Mouse (Mus musculus) ZHBTc4 (cell line): Measurements from ENCODE around the gene Tspan12.
A peak's percentile ranks its signal among the peaks of the same experiment; 100 is the strongest.
"Not testable (repeated sequence)": the region's sequence is repeated elsewhere in the genome, so short reads cannot be mapped to it uniquely, and the experiment has no call there.

Experiments used
- DNase-seq: peaks from one replicate; pipeline ENCODE4 v3.0.0-alpha.2; 2011; ENCODE audit warnings: low read depth, low spot score

Gene Tspan12

GRCm38 (mm10) chr6:21852344-21852785, at the start of gene Tspan12:
Tspan12 (minus strand) TSS chr6:21852515.
- DNase-seq, result no peak

GRCm38 (mm10) chr6:21894451-21894850, 42.1 kb upstream of the Tspan12 start:
- DNase-seq, result peak; percentile 5

- DNase-seq, result no peak
Measured at GRCm38 (mm10) chr6:21889101-21889500, 36.8 kb upstream of the Tspan12 start.

GRCm38 (mm10) chr6:21887971-21888370, 35.7 kb upstream of the Tspan12 start:
- not testable (repeated sequence) for DNase-seq

- no peak for DNase-seq
Measured at GRCm38 (mm10) chr6:21879496-21879895, 27.2 kb upstream of the Tspan12 start.

GRCm38 (mm10) chr6:21867310-21867709, 15.0 kb upstream of the Tspan12 start:
- no peak for DNase-seq

- DNase-seq, result no peak
Measured at GRCm38 (mm10) chr6:21864179-21864578, 11.9 kb upstream of the Tspan12 start.

GRCm38 (mm10) chr6:21863561-21863960, 11.2 kb upstream of the Tspan12 start:
- no peak for DNase-seq

- no peak for DNase-seq
Measured at GRCm38 (mm10) chr6:21861316-21861715, 9.0 kb upstream of the Tspan12 start.

- DNase-seq, result no peak
Measured at GRCm38 (mm10) chr6:21857843-21858242, 5.5 kb upstream of the Tspan12 start.

GRCm38 (mm10) chr6:21855921-21856320, 3.6 kb upstream of the Tspan12 start:
- DNase-seq, result no peak

GRCm38 (mm10) chr6:21853342-21853741, 1.0 kb upstream of the Tspan12 start:
- DNase-seq, result peak; percentile 11

GRCm38 (mm10) chr6:21851596-21852343, 545 bp downstream of the Tspan12 start:
- DNase-seq, result peak; percentile 83

- DNase-seq, result no peak
Measured at GRCm38 (mm10) chr6:21851346-21851595, 1.0 kb downstream of the Tspan12 start.

- DNase-seq, result peak; percentile 46
Measured at GRCm38 (mm10) chr6:21850526-21851345, 1.6 kb downstream of the Tspan12 start.

GRCm38 (mm10) chr6:21848808-21849207, 3.5 kb downstream of the Tspan12 start:
- no peak for DNase-seq

- no peak for DNase-seq
Measured at GRCm38 (mm10) chr6:21839976-21840775, 12.1 kb downstream of the Tspan12 start.

GRCm38 (mm10) chr6:21839244-21839814, 13.0 kb downstream of the Tspan12 start:
- peak; percentile 4 for DNase-seq

GRCm38 (mm10) chr6:21833531-21833930, 18.8 kb downstream of the Tspan12 start:
- DNase-seq, result no peak

GRCm38 (mm10) chr6:21831871-21832270, 20.4 kb downstream of the Tspan12 start:
- no peak for DNase-seq

GRCm38 (mm10) chr6:21830931-21831330, 21.4 kb downstream of the Tspan12 start:
- no peak for DNase-seq

- DNase-seq, result no peak
Measured at GRCm38 (mm10) chr6:21829930-21830329, 22.4 kb downstream of the Tspan12 start.
